Mouse (Mus musculus) heart, embryonic 11.5 days (tissue): ENCODE measurements at regions not wholly inside any gene's neighbourhood (a gene's known extent, or its start where the extent isn't known, plus 50 kb on each side); places are given as distances from the start of the nearest gene placed in this dataset.

Source experiments
- ATAC-seq: fragments of 200-750 bp; cut with Nextera tagmentation; replicated peaks from 2 replicates; pipeline ENCODE4 v1.8.0; 2017; ENCODE audit warnings: moderate library complexity; ENCODE audit not compliant: insufficient number of reproducible peaks, low FRiP score, low TSS enrichment
- H3K27ac ChIP-seq: fragments of 300-500 bp; sonication (generic); 2 replicates; pipeline ENCODE4 v1.5.1; 2014; ENCODE audit warnings: mild to moderate bottlenecking, low read depth, low read length
- H3K27me3 ChIP-seq: fragments of 300-500 bp; sonication (generic); 2 replicates; pipeline ENCODE4 v1.6.1; 2014; ENCODE audit warnings: mild to moderate bottlenecking, low read length, mixed read lengths; ENCODE audit not compliant: control insufficient read depth, insufficient read depth
- H3K36me3 ChIP-seq: fragments of 300-500 bp; sonication (generic); 2 replicates; pipeline ENCODE4 v1.6.1; 2014; ENCODE audit warnings: mild to moderate bottlenecking, low read length, moderate library complexity, mixed read lengths; ENCODE audit not compliant: control insufficient read depth, insufficient read depth
- H3K4me1 ChIP-seq: fragments of 300-500 bp; sonication (generic); 2 replicates; pipeline ENCODE4 v1.6.1; 2014; ENCODE audit warnings: low read length; ENCODE audit not compliant: control insufficient read depth, insufficient read depth
- H3K4me2 ChIP-seq: fragments of 300-500 bp; sonication (generic); 2 replicates; pipeline ENCODE4 v1.6.1; 2014; ENCODE audit warnings: mild to moderate bottlenecking, moderate library complexity
- H3K4me3 ChIP-seq: fragments of 300-500 bp; sonication (generic); 2 replicates; pipeline ENCODE4 v1.5.1; 2014; ENCODE audit warnings: low read depth, low read length
- H3K9ac ChIP-seq: fragments of 300-500 bp; sonication (generic); 2 replicates; pipeline ENCODE4 v1.6.1; 2014; ENCODE audit warnings: mild to moderate bottlenecking, low read depth, low read length, moderate library complexity
- H3K9me3 ChIP-seq: fragments of 300-500 bp; sonication (generic); replicated peaks from 2 replicates; pipeline ENCODE4 v1.6.1; 2016; ENCODE audit warnings: low read length; ENCODE audit not compliant: control insufficient read depth
- WGBS: fragments of 180-500 bp; shearing (Covaris S2); extraction: QIAGEN DNeasy Blood & Tissue Kit; methylation state at CpG from one replicate; pipeline ENCODE4 v1.1.7; 2014; ENCODE audit not compliant: insufficient replicate concordance; 5-methylcytosine and 5-hydroxymethylcytosine counted together

- Histone ChIP-seq H3K4me2 (peak overlapping the region; percentile 19; the same call in 1 of the 2 replicates), H3K36me3 (no peaks in the 10 kb centered on the region), H3K9me3 (no peaks in the 10 kb centered on the region), H3K4me1 (peaks cover 4% of the 10 kb centered on the region; the same call in 1 of the 2 replicates), H3K4me3 (no peak overlapping the region), H3K27me3 (no peaks in the 10 kb centered on the region), H3K27ac (no peak overlapping the region), H3K9ac (no peak overlapping the region)
- no peak for ATAC-seq
- WGBS = 65% methylated on average over 4 of the region's 4 CpGs
Observed at GRCm38 (mm10) chr1:137901996-137902395, 273.5 kb downstream of the Ptprc start.

GRCm38 (mm10) chr1:137901211-137901610, 274.3 kb downstream of the Ptprc start:
- Histone ChIP-seq H3K4me2 (peak overlapping the region; percentile 76), H3K9ac (peak overlapping the region; percentile 59; the same call in 1 of the 2 replicates), H3K27me3 (no peaks in the 10 kb centered on the region), H3K9me3 (no peaks in the 10 kb centered on the region), H3K27ac (peak overlapping the region; percentile 87; the same call in 1 of the 2 replicates), H3K4me3 (peak overlapping the region; percentile 50), H3K4me1 (peaks cover 4% of the 10 kb centered on the region; the same call in 1 of the 2 replicates), H3K36me3 (no peaks in the 10 kb centered on the region)
- WGBS = 70% methylated on average over 5 of the region's 5 CpGs
- ATAC-seq = no peak

GRCm38 (mm10) chr1:137900621-137901071, 274.9 kb downstream of the Ptprc start:
- Histone ChIP-seq H3K9me3 (no peaks in the 10 kb centered on the region), H3K4me2 (peak overlapping the region; percentile 76), H3K4me1 (peaks cover 4% of the 10 kb centered on the region; the same call in 1 of the 2 replicates), H3K27ac (peak overlapping the region; percentile 87), H3K4me3 (peak overlapping the region; percentile 50), H3K27me3 (no peaks in the 10 kb centered on the region), H3K36me3 (no peaks in the 10 kb centered on the region), H3K9ac (peak overlapping the region; percentile 59)
- ATAC-seq = no peak
- WGBS = 17% methylated on average over 8 of the region's 8 CpGs

- Histone ChIP-seq H3K4me1 (peaks cover 4% of the 10 kb centered on the region; the same call in 1 of the 2 replicates), H3K27ac (peak overlapping the region; percentile 87), H3K4me3 (peak overlapping the region; percentile 50), H3K9ac (peak overlapping the region; percentile 77), H3K27me3 (no peaks in the 10 kb centered on the region), H3K4me2 (peak overlapping the region; percentile 76), H3K9me3 (no peaks in the 10 kb centered on the region), H3K36me3 (no peaks in the 10 kb centered on the region)
- WGBS = 7% methylated on average over 14 of the region's 14 CpGs
- peak; percentile 77 for ATAC-seq
Observed at GRCm38 (mm10) chr1:137899916-137900601, 275.4 kb downstream of the Ptprc start.

GRCm38 (mm10) chr1:137899305-137899704, 276.2 kb downstream of the Ptprc start:
- H3K27me3 ChIP-seq = no peaks in the 10 kb centered on the region
- H3K9me3 ChIP-seq = no peaks in the 10 kb centered on the region
- H3K9ac ChIP-seq = peak overlapping the region; percentile 81
- ATAC-seq = no peak
- H3K4me2 ChIP-seq = peak overlapping the region; percentile 76
- H3K4me1 ChIP-seq = peaks cover 4% of the 10 kb centered on the region; the same call in 1 of the 2 replicates
- peak overlapping the region; percentile 50 for H3K4me3 ChIP-seq
- H3K27ac ChIP-seq = peak overlapping the region; percentile 87
- 19% methylated on average over 6 of the region's 6 CpGs for WGBS
- H3K36me3 ChIP-seq = no peaks in the 10 kb centered on the region

GRCm38 (mm10) chr1:137898891-137899290, 276.6 kb downstream of the Ptprc start:
- Histone ChIP-seq H3K9ac (peak overlapping the region; percentile 81), H3K36me3 (no peaks in the 10 kb centered on the region), H3K4me3 (peak overlapping the region; percentile 50), H3K27ac (peak overlapping the region; percentile 87), H3K27me3 (no peaks in the 10 kb centered on the region), H3K4me2 (peak overlapping the region; percentile 76), H3K4me1 (peaks cover 4% of the 10 kb centered on the region; the same call in 1 of the 2 replicates), H3K9me3 (no peaks in the 10 kb centered on the region)
- peak; percentile 28; the same call in 1 of the 2 replicates for ATAC-seq
- WGBS = 6% methylated on average over 3 of the region's 3 CpGs

- peaks cover 4% of the 10 kb centered on the region; the same call in 1 of the 2 replicates for H3K4me1 ChIP-seq
- peak overlapping the region; percentile 81 for H3K9ac ChIP-seq
- H3K9me3 ChIP-seq = no peaks in the 10 kb centered on the region
- no peaks in the 10 kb centered on the region for H3K36me3 ChIP-seq
- peak; percentile 93 for ATAC-seq
- H3K27me3 ChIP-seq = no peaks in the 10 kb centered on the region
- WGBS = 2% methylated on average over 11 of the region's 11 CpGs
- peak overlapping the region; percentile 87 for H3K27ac ChIP-seq
- H3K4me3 ChIP-seq = peak overlapping the region; percentile 50
- peak overlapping the region; percentile 76 for H3K4me2 ChIP-seq
Observed at GRCm38 (mm10) chr1:137898397-137898796, 277.1 kb downstream of the Ptprc start.

- Histone ChIP-seq H3K4me2 (no peak overlapping the region), H3K4me3 (no peak overlapping the region), H3K9me3 (no peaks in the 10 kb centered on the region), H3K27me3 (no peaks in the 10 kb centered on the region), H3K27ac (no peak overlapping the region), H3K4me1 (no peaks in the 10 kb centered on the region), H3K36me3 (no peaks in the 10 kb centered on the region), H3K9ac (no peak overlapping the region)
- no peak for ATAC-seq
- WGBS = 35% methylated on average over 3 of the region's 3 CpGs
Observed at GRCm38 (mm10) chr1:137881656-137882055, 293.9 kb downstream of the Ptprc start.
